Mouse (Mus musculus): Measurements from ENCODE around the gene G6pc. TPM values are rescaled to one million over a fixed set of nuclear protein-coding genes. Genes with fewer than 3 reads are reported as not detected.

G6pc gene
- polyA plus RNA-seq, 1 experiment from 2014 or later: not detected

DNA sequence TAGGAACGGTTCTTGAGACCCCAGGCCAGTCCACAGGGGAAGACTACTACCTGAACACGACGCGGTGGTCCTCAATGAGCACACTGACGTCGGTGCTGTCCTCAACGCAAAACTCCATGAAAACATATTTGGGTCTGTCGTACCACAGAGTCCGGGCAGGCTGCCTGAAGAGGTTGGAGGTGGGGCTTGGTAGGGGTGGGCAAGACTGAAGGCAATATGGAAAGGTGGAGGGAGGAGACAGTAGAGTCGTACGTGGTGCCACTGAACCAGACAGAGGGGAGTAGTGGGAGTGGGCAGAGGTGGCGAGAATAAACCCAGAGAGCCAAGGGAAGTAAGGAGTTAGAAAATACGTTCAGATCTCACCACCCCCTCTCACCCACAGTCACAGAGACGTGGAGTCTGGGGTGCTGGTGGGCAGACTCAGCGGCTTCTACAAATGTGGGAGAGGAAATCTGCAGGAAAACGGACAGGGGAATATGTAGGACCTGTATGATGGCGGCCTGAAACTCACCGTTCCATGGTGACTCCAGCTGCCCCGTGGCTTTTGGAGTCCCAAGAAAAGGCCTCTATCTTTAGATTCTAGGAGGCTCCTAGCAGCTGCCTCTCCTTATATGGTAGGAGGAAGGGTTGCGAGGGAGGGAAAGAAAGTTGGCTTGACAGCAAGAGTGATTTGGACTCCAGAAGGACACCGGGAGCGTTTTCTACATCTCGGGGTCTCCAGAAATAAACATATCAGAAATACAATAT, 56.9 kb downstream of the G6pc start, which contains the start of gene Gm27029:
Gene Gm27029, minus strand, starts transcription at position 692 of the 747 bp plus-strand sequence.
- H3K27me3 ChIP-seq (ENCODE audit: insufficient read depth, poor library complexity, severe bottlenecking): peaks cover 5% of the 10 kb centered on the region; the same call in 1 of the 2 replicates
- DNase-seq (ENCODE audit: low spot score): no peak
- H3K9me3 ChIP-seq: no peaks in the 10 kb centered on the region
- peak within 1 kb of the TSS; percentile 88 for H3K27ac ChIP-seq
- peak within 1 kb of the TSS; percentile 99 for H3K4me3 ChIP-seq
- WGBS: 5% methylated on average over 23 of the region's 23 CpGs
- peaks cover 6% of the 10 kb centered on the region for H3K36me3 ChIP-seq
- H3K4me1 ChIP-seq (replicated peaks): peaks cover 35% of the 10 kb centered on the region

DNA sequence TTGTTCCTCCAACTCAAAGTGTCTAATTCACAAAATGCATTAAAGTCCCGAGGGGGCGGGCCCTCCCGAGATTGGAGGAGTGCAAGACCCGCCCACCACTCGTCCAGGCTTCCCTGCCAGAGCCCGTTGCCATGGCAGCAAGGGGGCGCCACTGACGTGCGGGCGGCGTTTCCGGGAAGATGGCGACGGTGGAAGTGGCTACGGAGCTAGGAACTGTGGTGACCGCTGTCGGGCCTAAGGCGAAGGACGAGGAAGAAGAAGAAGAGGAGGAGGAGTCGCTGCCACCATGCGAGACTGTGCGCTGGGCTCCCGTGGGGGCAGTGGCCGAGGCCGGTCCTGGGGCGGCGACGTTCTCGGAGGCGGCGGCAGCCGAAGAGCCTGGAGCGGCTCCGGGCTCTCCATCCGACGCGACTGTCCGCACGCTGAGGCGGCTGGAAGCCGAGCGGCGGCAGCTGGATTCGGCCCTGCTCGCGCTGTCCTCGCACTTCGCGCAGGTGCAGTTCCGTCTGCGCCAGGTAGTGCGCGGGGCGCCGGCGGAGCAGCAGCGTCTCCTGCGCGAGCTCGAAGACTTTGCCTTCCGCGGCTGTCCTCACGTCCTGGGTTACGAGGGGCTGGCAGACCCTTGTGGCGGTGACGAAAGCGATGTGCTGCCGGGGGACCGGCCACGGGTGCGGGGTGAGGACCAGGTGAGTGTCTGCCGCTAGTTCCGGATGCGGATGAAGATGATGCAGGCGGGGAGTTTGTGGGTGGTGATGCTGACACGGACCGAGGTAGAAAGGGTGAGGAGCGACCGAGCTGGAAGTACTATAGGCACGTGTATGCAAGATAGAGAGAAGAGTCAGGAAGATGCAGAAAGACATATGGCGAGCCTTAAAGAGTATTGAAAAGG, 57.8 kb downstream of the G6pc start, which contains the start of the genes Rundc1 and Ptges3l:
Gene Rundc1, plus strand, starts transcription at position 161 of the 889 bp plus-strand sequence.
Gene Ptges3l, minus strand, starts transcription at position 409 of the 889 bp plus-strand sequence.
- peak within 1 kb of the TSS; percentile 99 for H3K4me3 ChIP-seq
- no peaks in the 10 kb centered on the region for H3K9me3 ChIP-seq
- peak; percentile 98 for DNase-seq (ENCODE audit: low spot score)
- peak within 1 kb of the TSS; percentile 88 for H3K27ac ChIP-seq
- H3K4me1 ChIP-seq (replicated peaks): peaks cover 34% of the 10 kb centered on the region
- H3K36me3 ChIP-seq: peaks cover 14% of the 10 kb centered on the region
- WGBS: under 1% methylated on average over 81 of the region's 81 CpGs
- peaks cover 5% of the 10 kb centered on the region; the same call in 1 of the 2 replicates for H3K27me3 ChIP-seq (ENCODE audit: insufficient read depth, poor library complexity, severe bottlenecking)

DNA sequence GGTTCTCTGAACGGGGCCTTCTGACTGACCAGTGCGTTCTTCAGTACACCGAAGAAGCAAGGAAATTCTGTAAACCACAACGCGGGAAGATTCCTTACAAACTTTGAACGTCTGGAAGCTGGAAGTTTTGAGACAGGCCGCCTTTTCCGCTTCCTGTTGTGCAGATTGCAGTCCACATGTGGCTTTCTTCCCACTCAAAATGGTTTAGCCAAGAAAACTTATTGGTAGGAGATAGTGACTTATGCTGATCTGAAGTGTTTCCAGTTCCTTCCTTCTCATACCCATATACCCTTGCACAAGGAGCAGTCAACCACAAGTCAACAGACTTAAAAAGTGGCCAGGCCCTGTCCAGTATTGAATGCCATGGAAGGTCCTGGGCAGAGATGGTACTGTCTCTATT, 58.8 kb downstream of the G6pc start:
- peaks cover 24% of the 10 kb centered on the region for H3K36me3 ChIP-seq
- H3K4me3 ChIP-seq: peak overlapping the region; percentile 99
- H3K27me3 ChIP-seq (ENCODE audit: insufficient read depth, poor library complexity, severe bottlenecking): peaks cover 5% of the 10 kb centered on the region; the same call in 1 of the 2 replicates
- 68% methylated on average over 8 of the region's 8 CpGs for WGBS
- DNase-seq (ENCODE audit: low spot score): no peak
- H3K9me3 ChIP-seq: no peaks in the 10 kb centered on the region
- H3K4me1 ChIP-seq (replicated peaks): peaks cover 34% of the 10 kb centered on the region
- no peak overlapping the region for H3K27ac ChIP-seq

Other genes starting within 250 kb of the G6pc start
- 17.8 and 21.2 TPM in 2 replicates for gene Retreg3, start 247.7 kb upstream of the G6pc start, polyA plus RNA-seq (2016; fragmentation: Nextera tagmentation; extraction: Ambion mirVana)
- 136 and 141 TPM in 2 replicates for gene Tubg1, start 247.6 kb upstream of the G6pc start, polyA plus RNA-seq (2016; fragmentation: Nextera tagmentation; extraction: Ambion mirVana)
- 2.8 and 4.8 TPM in 2 replicates for gene Tubg2, start 211.7 kb upstream of the G6pc start, polyA plus RNA-seq (2016; fragmentation: Nextera tagmentation; extraction: Ambion mirVana)
- gene Cntnap1, start 197.0 kb upstream of the G6pc start, polyA plus RNA-seq (2016; fragmentation: Nextera tagmentation; extraction: Ambion mirVana): 0.29 and 0.71 TPM in 2 replicates
- gene Plekhh3, start 196.2 kb upstream of the G6pc start, polyA plus RNA-seq (2016; fragmentation: Nextera tagmentation; extraction: Ambion mirVana): 5.8 and 11.8 TPM in 2 replicates
- 0.15 and 0.20 TPM in 2 replicates for gene Ccr10, start 192.1 kb upstream of the G6pc start, polyA plus RNA-seq (2016; fragmentation: Nextera tagmentation; extraction: Ambion mirVana)
- 13.1 TPM in 2 replicates for gene Ezh1, start 141.1 kb upstream of the G6pc start, polyA plus RNA-seq (2016; fragmentation: Nextera tagmentation; extraction: Ambion mirVana)
- gene Ramp2, start 121.5 kb upstream of the G6pc start, polyA plus RNA-seq (2016; fragmentation: Nextera tagmentation; extraction: Ambion mirVana): 63.9 and 72.3 TPM in 2 replicates
- gene Vps25, start 113.9 kb upstream of the G6pc start, polyA plus RNA-seq (2016; fragmentation: Nextera tagmentation; extraction: Ambion mirVana): 135 TPM in 2 replicates
- gene Wnk4, start 107.0 kb upstream of the G6pc start, polyA plus RNA-seq (2016; fragmentation: Nextera tagmentation; extraction: Ambion mirVana): 6.7 and 7.6 TPM in 2 replicates
- 0.95 and 1.9 TPM in 2 replicates for gene Cntd1, start 88.5 kb upstream of the G6pc start, polyA plus RNA-seq (2016; fragmentation: Nextera tagmentation; extraction: Ambion mirVana)
- 227 and 244 TPM in 2 replicates for gene Coa3, start 88.4 kb upstream of the G6pc start, polyA plus RNA-seq (2016; fragmentation: Nextera tagmentation; extraction: Ambion mirVana)
- 153 and 166 TPM in 2 replicates for gene Becn1, start 65.3 kb upstream of the G6pc start, polyA plus RNA-seq (2016; fragmentation: Nextera tagmentation; extraction: Ambion mirVana)
- 166 and 190 TPM in 2 replicates for gene Psme3, start 51.3 kb upstream of the G6pc start, polyA plus RNA-seq (2016; fragmentation: Nextera tagmentation; extraction: Ambion mirVana)
- 1.5 and 2.1 TPM in 2 replicates for gene Aoc2, start 42.5 kb upstream of the G6pc start, polyA plus RNA-seq (2016; fragmentation: Nextera tagmentation; extraction: Ambion mirVana)
- gene Aoc3, start 37.0 kb upstream of the G6pc start, polyA plus RNA-seq (2016; fragmentation: Nextera tagmentation; extraction: Ambion mirVana): 0.06 TPM in 1 of 2 replicates, not detected in the other
- 91.4 and 99.8 TPM in 2 replicates for gene Aarsd1, start 50.1 kb downstream of the G6pc start, polyA plus RNA-seq (2016; fragmentation: Nextera tagmentation; extraction: Ambion mirVana)
- gene Gm27029, start 57.2 kb downstream of the G6pc start, polyA plus RNA-seq (2016; fragmentation: Nextera tagmentation; extraction: Ambion mirVana): 9.4 and 10.2 TPM in 2 replicates
- gene Rundc1, start 57.5 kb downstream of the G6pc start, polyA plus RNA-seq (2016; fragmentation: Nextera tagmentation; extraction: Ambion mirVana): 20.5 and 25.3 TPM in 2 replicates
- 4.0 and 4.5 TPM in 2 replicates for gene Ptges3l, start 57.8 kb downstream of the G6pc start, polyA plus RNA-seq (2016; fragmentation: Nextera tagmentation; extraction: Ambion mirVana)
- 414 and 455 TPM in 2 replicates for gene Rpl27, start 74.7 kb downstream of the G6pc start, polyA plus RNA-seq (2016; fragmentation: Nextera tagmentation; extraction: Ambion mirVana)
- gene Ifi35, start 80.8 kb downstream of the G6pc start, polyA plus RNA-seq (2016; fragmentation: Nextera tagmentation; extraction: Ambion mirVana): 3.5 and 3.6 TPM in 2 replicates
- 97.9 and 208 TPM in 2 replicates for gene Rnd2, start 97.4 kb downstream of the G6pc start, polyA plus RNA-seq (2016; fragmentation: Nextera tagmentation; extraction: Ambion mirVana)
- 61.1 and 108 TPM in 2 replicates for gene Vat1, start 98.7 kb downstream of the G6pc start, polyA plus RNA-seq (2016; fragmentation: Nextera tagmentation; extraction: Ambion mirVana)
- 16.1 and 25.3 TPM in 2 replicates for gene Brca1, start 184.4 kb downstream of the G6pc start, polyA plus RNA-seq (2016; fragmentation: Nextera tagmentation; extraction: Ambion mirVana)
- gene Nbr1, start 184.6 kb downstream of the G6pc start, polyA plus RNA-seq (2016; fragmentation: Nextera tagmentation; extraction: Ambion mirVana): 71.0 and 81.8 TPM in 2 replicates
- gene Tmem106a, start 214.7 kb downstream of the G6pc start, polyA plus RNA-seq (2016; fragmentation: Nextera tagmentation; extraction: Ambion mirVana): 1.7 and 4.3 TPM in 2 replicates
- not detected in 2 replicates for gene Gm11634, start 231.7 kb downstream of the G6pc start, polyA plus RNA-seq (2016; fragmentation: Nextera tagmentation; extraction: Ambion mirVana)

Data from hindbrain, embryonic 10.5 days (tissue).